Mouse (Mus musculus) ES-E14 (cell line): ENCODE measurements at regions not wholly inside any gene's neighbourhood (a gene's known extent, or its start where the extent isn't known, plus 50 kb on each side); places are given as distances from the start of the nearest gene placed in this dataset.

Experiments
- CHD2 ChIP-seq: IDR thresholded peaks from 2 replicates; pipeline ENCODE4 v1.6.1; 2014; ENCODE audit warnings: mild to moderate bottlenecking, low read depth, low read length, inconsistent platforms
- ZNF384 ChIP-seq: IDR thresholded peaks from 2 replicates; pipeline ENCODE4 v1.6.1; 2012; ENCODE audit warnings: low read depth, low read length, inconsistent platforms

- no peak for TF ChIP-seq ZNF384
- TF ChIP-seq CHD2, result no peak
Measured at GRCm38 (mm10) chr2:117006846-117007245, 114.3 kb upstream of the Spred1 start.
